Mouse (Mus musculus) heart, adult 2 months (tissue): Measurements from ENCODE around the gene Kcnq5. TPM values are rescaled to one million over a fixed set of nuclear protein-coding genes. Genes with fewer than 3 reads are reported as not detected.

Experiments
- DNase-seq, 2 experiments: peaks; one replicate each; pipeline ENCODE4 v3.0.0; 2021
- H3K27ac ChIP-seq: fragments of 200-600 bp; 2 replicates; pipeline ENCODE4 v1.8.1; 2022
- H3K27me3 ChIP-seq: fragments of 200-500 bp; 2 replicates; pipeline ENCODE4 v1.6.1; 2012; ENCODE audit warnings: mild to moderate bottlenecking, low read length, inconsistent platforms, mixed read lengths; ENCODE audit not compliant: control insufficient read depth, insufficient read depth
- H3K36me3 ChIP-seq: fragments of 200-500 bp; 2 replicates; pipeline ENCODE4 v1.6.1; 2012; ENCODE audit warnings: low read length, inconsistent platforms; ENCODE audit not compliant: control insufficient read depth, insufficient read depth
- H3K4me1 ChIP-seq: fragments of 200-500 bp; 2 replicates; pipeline ENCODE4 v1.6.1; 2011; ENCODE audit warnings: low read length; ENCODE audit not compliant: control insufficient read depth, insufficient read depth
- H3K4me3 ChIP-seq: fragments of 200-600 bp; 2 replicates; pipeline ENCODE4 v1.8.1; 2022
- H3K79me2 ChIP-seq: fragments of 200-500 bp; replicated peaks from 2 replicates; pipeline ENCODE4 v1.6.1; 2012; ENCODE audit warnings: mild to moderate bottlenecking, inconsistent platforms, low read length, moderate library complexity, mixed read lengths; ENCODE audit not compliant: control insufficient read depth, insufficient read depth
- H3K9ac ChIP-seq: fragments of 200-500 bp; 2 replicates; pipeline ENCODE4 v1.6.1; 2012; ENCODE audit warnings: low read depth, mild to moderate bottlenecking, control low read depth, inconsistent platforms, low read length, mixed read lengths
- CTCF ChIP-seq: fragments of 200-600 bp; IDR thresholded peaks from 2 replicates; pipeline ENCODE4 v1.8.1; 2022; ENCODE audit warnings: antibody characterized with exemption, mild to moderate bottlenecking, moderate library complexity
- EP300 ChIP-seq: fragments of 200-500 bp; IDR thresholded peaks from 2 replicates; pipeline ENCODE4 v1.6.1; 2011; ENCODE audit warnings: low read depth, low read length, control low read depth; ENCODE audit not compliant: insufficient read depth
- POLR2A ChIP-seq: fragments of 200-500 bp; IDR thresholded peaks from 2 replicates; pipeline ENCODE4 v1.6.1; 2011; ENCODE audit warnings: mild to moderate bottlenecking, low read depth, low read length, control low read depth; ENCODE audit not compliant: insufficient read depth
- WGBS: fragments of 180-500 bp; shearing (Covaris S2); methylation state at CpG from one replicate; pipeline ENCODE4 v1.1.7; 2018; 5-methylcytosine and 5-hydroxymethylcytosine counted together
- intact Hi-C: fragments of 180-260 bp; cut with DNase I; formaldehyde crosslinking; loops from one replicate; pipeline ENCODE4 v1.15.1; 2025
- polyA plus RNA-seq: library from polyadenylated mRNA; depleted of rRNA; stranded (reverse); fragments of >200 nt; gene quantifications from 2 replicates; pipeline ENCODE4 v1.2.3, GENCODE M21; 2012
- total RNA-seq, 2 experiments: library from RNA; stranded (reverse); gene quantifications; 2 replicates each; pipeline ENCODE4 v1.2.3; 2021

Kcnq5 gene
- total and polyA plus RNA-seq, 3 experiments: 0.20 to 2.6 (median 2.5) TPM

- Histone ChIP-seq H3K27me3 (no peaks in the 10 kb centered on the region), H3K36me3 (no peaks in the 10 kb centered on the region), H3K9ac (no peak overlapping the region), H3K4me1 (no peaks in the 10 kb centered on the region), H3K79me2 (no peaks in the 10 kb centered on the region), H3K27ac (no peak overlapping the region), H3K4me3 (no peak overlapping the region)
- TF ChIP-seq POLR2A (no peak), EP300 (no peak), CTCF (no peak)
- intact Hi-C loops: no loop called here
- DNase-seq: no peak
- WGBS: 72% methylated on average over 3 of the region's 3 CpGs
Measured at GRCm38 (mm10) chr1:21676805-21677204, 284.9 kb downstream of the Kcnq5 start.

- Histone ChIP-seq H3K4me1 (no peaks in the 10 kb centered on the region), H3K36me3 (no peaks in the 10 kb centered on the region), H3K27me3 (no peaks in the 10 kb centered on the region), H3K27ac (no peak overlapping the region), H3K4me3 (no peak overlapping the region), H3K79me2 (no peaks in the 10 kb centered on the region), H3K9ac (no peak overlapping the region)
- DNase-seq: no peak
- WGBS: 88% methylated on average over 3 of the region's 3 CpGs
- no peak for TF ChIP-seq CTCF
- no peak for TF ChIP-seq EP300
- no peak for TF ChIP-seq POLR2A
- intact Hi-C loops: no loop called here
Measured at GRCm38 (mm10) chr1:21660840-21661239, 300.9 kb downstream of the Kcnq5 start.

- WGBS: 76% methylated on average over 4 of the region's 4 CpGs
- no peak overlapping the region for H3K9ac ChIP-seq
Measured at GRCm38 (mm10) chr1:21650820-21651219, 310.9 kb downstream of the Kcnq5 start.

GRCm38 (mm10) chr1:21635406-21635805, 326.3 kb downstream of the Kcnq5 start:
- intact Hi-C loops: no loop called here
- no peak overlapping the region for H3K9ac ChIP-seq
- no peaks in the 10 kb centered on the region for H3K36me3 ChIP-seq
- no peaks in the 10 kb centered on the region for H3K79me2 ChIP-seq
- peak overlapping the region; percentile 65 for H3K27ac ChIP-seq
- no peaks in the 10 kb centered on the region for H3K27me3 ChIP-seq
- WGBS: 27% methylated on average over 2 of the region's 2 CpGs
- no peak overlapping the region for H3K4me3 ChIP-seq
- peak in 1 of 2 experiments; percentile 9 for DNase-seq
- H3K4me1 ChIP-seq: no peaks in the 10 kb centered on the region
- TF ChIP-seq CTCF: peak; percentile 27
- TF ChIP-seq EP300: no peak
- no peak for TF ChIP-seq POLR2A

More at GRCm38 (mm10) chr1:21650820-21651219, 310.9 kb downstream of the Kcnq5 start:
- H3K79me2 ChIP-seq: no peaks in the 10 kb centered on the region
- H3K4me3 ChIP-seq: no peak overlapping the region
- H3K36me3 ChIP-seq: no peaks in the 10 kb centered on the region
- DNase-seq: no peak
- no peaks in the 10 kb centered on the region for H3K4me1 ChIP-seq
- no peak overlapping the region for H3K27ac ChIP-seq
- TF ChIP-seq CTCF (no peak), EP300 (no peak), POLR2A (no peak)
- H3K27me3 ChIP-seq: no peaks in the 10 kb centered on the region
- intact Hi-C loops: no loop called here

- no peak for DNase-seq
- Histone ChIP-seq H3K36me3 (no peaks in the 10 kb centered on the region), H3K79me2 (no peaks in the 10 kb centered on the region), H3K9ac (no peak overlapping the region), H3K27me3 (no peaks in the 10 kb centered on the region), H3K4me1 (no peaks in the 10 kb centered on the region), H3K27ac (no peak overlapping the region), H3K4me3 (no peak overlapping the region)
- WGBS: 36% methylated on average over 1 of the region's 1 CpGs
- TF ChIP-seq EP300: no peak
- intact Hi-C loops: no loop called here
Measured at GRCm38 (mm10) chr1:21634013-21634412, 327.7 kb downstream of the Kcnq5 start.

- 89% methylated on average over 2 of the region's 2 CpGs for WGBS
- intact Hi-C loops: no loop called here
- H3K4me1 ChIP-seq: no peaks in the 10 kb centered on the region
- no peaks in the 10 kb centered on the region for H3K36me3 ChIP-seq
- H3K9ac ChIP-seq: no peak overlapping the region
- no peak for DNase-seq
- no peaks in the 10 kb centered on the region for H3K27me3 ChIP-seq
- TF ChIP-seq POLR2A (no peak), EP300 (no peak), CTCF (no peak)
- no peak overlapping the region for H3K4me3 ChIP-seq
- H3K79me2 ChIP-seq: no peaks in the 10 kb centered on the region
- no peak overlapping the region for H3K27ac ChIP-seq
Measured at GRCm38 (mm10) chr1:21622455-21622854, 339.3 kb downstream of the Kcnq5 start.
